Mouse (Mus musculus): Measurements from ENCODE around the gene Ptges3l.

GRCm38 (mm10) chr11:101415306-101415705 is 9.8 kb downstream of the Ptges3l start:
- TF ChIP-seq CTCF (IDR thresholded peaks at IDR 0.05; ENCODE audit: low read depth) (no peak), EP300 (IDR thresholded peaks at IDR 0.05; ENCODE audit: low read depth) (no peak)
